Mouse (Mus musculus) NIH3T3 (cell line): ENCODE measurements around the gene Gm42674.

Experiments used
- DNase-seq: peaks from one replicate; pipeline ENCODE4 v3.0.0-alpha.2; 2012; ENCODE audit warnings: low read depth

Gm42674 gene

DNA sequence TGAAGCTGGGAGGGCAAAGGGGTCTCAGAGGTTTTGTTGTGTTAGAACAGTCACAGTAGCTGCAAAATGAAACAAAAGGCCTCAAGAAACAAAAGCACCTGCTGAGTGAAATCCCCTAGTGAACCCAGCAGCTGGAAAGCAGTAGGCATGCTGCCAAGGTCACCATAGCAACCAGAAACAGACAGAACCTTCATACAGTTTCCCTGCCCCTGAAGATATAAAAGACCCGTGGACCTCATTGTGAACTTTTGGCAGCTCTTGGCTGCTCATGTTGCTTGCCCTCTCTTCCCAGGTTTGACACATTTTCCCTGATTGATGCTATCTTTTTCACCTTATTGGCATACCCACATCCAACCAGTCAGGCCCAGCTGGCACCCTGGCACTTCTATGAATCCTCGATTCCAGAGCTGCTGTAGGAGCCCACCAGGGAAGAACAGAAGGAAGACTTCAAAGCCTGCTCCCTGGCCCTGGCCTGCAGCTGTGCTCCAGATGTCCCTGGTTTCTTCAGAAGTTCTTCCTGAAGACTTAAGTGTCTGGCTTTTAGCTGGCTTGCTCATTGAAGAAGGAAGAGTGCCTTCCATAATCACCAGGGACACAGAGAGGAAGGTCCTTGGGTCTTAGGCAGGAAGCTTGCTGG, 21.8 kb downstream of the Gm42674 start:
- DNase-seq, result peak; percentile 56

DNA sequence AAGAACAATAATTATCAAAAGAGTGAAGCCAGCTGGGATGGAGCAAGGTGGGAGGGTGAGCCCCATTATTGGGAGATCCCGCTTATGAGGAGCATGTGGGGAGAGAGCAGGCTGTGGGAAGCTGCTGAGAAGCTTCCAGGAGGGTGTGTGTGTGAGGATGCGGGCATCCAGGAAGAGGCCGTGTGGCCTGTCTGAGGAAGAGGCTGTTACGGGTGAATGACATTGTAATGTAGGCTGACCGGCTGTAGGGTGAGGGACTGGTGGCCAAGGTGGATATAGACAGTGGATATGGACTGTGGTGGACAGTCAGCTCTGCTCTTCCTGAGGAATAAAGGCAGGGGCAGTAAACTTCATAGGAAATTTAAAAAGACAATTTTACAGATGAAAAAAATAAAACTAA, 23.8 kb downstream of the Gm42674 start:
- no peak for DNase-seq

DNA sequence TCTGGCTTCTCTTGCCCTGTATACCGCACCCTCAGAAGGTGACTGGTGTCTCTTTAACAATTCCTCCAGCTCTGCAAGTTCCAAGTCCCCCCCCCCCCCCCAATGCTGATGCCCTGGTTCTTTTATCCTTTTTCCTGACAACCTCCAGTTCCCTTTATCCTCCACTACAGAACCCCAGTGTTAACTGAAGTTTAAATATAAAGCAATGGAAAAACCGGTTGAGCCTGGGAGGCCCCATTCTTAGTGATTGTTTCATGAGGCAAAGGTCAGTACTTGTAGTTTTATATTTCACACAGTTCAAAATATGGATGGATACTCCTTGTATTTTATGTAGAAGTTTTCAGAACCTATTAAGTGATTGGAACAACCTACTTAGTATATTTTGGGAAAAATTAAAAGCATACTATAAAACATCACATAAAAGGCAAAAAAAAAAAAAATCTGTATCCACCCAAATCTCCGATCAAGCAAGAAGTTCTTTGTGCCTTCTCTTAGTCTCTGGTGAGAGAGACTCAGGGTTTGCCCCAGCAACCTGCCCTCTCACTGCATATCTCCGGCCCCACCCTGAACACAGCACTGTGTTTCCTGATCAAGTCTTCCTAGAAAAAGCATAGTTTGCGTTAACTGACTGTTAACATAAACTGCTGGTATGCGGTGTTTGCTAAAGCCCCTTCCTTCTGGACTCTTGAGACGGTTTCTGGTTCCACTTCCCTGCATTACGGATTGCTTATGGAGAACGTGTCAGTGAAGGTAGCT, 24.7 kb downstream of the Gm42674 start:
- DNase-seq, result no peak

DNA sequence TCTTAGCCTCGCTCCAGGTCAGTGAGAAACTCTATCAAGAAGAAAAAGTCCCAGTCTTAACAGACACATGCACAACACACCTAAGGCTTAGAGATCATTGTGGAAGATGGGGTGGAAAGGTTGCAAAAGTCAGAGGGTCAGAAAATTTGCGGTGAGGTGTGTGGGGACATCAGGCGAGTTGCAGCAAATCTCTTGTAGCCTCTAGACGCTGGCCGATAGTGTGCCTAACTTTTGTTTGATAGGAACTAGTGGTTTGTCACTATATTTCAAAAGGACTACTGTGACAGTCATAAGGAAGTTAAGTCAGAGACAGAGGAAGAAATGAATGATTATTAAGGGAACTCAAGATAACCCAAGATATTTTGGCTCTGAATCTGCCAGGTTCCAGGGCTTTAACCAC, 25.7 kb downstream of the Gm42674 start:
- DNase-seq, result no peak

DNA sequence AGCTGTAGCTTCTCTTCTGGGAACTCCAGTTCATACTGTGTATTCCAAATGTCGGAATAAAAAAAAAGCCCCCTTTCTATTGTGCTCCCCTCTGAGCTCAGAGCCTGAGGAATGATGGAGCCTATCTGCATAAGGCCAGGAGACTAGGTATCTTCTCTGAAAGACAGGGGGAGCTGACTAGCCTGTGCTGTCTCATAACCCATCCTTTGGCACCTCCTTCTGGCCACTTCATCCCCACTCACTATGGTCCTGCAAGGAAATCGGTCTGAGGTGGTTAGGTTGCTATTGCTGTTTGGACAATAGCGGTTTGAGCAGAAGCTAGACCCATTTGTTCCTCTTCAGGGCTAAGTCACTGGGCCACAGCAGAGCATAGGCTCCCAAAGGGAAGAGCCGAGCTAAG, 26.1 kb downstream of the Gm42674 start:
- DNase-seq, result peak; percentile 80

DNA sequence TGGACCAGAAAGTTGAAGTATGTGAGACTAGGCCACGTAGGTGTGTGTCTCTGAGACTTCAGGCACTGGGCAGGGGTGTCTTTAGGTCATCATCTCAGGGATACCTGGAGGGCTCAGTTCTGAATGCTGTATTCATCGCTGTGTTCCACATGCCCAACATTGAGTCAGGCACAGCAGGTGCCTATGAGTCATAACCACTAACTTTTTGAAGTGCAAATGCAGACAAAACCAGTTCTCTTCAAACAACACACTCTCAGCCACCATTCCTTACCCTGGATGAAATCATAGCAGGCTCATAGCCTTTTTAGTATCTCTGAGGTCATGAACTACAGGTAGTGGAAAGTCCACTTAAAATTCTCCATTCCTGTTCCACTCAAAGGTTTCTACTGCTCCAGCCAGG, 27.6 kb downstream of the Gm42674 start:
- DNase-seq, result no peak

DNA sequence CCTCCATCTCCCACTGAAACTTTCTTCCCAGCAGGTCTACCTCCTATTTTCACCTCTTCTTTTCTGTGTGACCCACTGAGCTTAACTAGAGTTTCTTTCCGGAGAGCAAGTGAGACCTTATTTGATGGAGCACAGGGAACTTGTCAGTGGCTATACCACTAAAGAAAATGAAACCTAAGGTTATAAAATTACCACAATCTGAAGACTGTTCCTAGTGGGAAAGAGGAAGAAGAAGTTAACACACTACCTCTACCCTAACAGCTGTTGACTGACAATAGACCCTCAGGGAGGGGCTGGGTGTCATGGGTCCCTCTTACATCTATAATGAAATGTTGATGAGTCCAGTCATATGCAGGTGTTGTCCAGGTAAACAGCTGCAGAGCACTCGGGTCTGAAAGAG, 30.3 kb downstream of the Gm42674 start:
- DNase-seq, result no peak

DNA sequence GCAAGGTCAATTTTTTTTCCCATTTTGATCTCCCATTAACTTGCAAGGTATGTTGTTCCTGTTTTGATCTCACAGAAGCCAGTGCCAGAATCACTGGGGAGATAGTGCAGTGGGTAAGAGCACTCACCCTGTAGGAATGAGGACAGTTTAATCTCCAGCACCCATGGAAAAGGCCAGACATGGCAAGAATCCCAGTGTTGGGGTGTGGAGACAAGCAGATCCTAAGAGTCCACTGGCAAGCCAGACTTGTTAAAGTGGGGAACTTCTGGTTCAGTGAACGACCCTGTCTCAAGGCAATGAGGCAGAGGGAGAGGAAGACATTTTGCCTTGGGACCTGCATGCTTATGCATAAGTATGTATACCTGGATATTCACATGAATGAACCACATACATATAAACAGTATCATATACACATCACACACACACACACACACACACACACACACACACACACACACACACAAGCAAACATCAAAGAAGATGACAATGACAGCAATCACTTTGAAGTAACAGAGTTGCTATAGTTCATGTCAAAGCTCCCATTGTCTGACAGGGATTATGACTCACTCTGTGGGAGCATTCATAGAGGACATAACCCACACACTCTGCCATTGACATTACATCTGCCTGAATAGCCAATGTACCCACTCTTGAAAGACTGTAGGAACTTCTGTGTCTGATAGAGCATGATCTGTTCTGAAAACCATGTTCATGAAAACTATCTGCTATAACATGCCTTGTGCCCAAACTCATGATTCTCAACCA, 37.0 kb downstream of the Gm42674 start:
- DNase-seq, result peak; percentile 31

DNA sequence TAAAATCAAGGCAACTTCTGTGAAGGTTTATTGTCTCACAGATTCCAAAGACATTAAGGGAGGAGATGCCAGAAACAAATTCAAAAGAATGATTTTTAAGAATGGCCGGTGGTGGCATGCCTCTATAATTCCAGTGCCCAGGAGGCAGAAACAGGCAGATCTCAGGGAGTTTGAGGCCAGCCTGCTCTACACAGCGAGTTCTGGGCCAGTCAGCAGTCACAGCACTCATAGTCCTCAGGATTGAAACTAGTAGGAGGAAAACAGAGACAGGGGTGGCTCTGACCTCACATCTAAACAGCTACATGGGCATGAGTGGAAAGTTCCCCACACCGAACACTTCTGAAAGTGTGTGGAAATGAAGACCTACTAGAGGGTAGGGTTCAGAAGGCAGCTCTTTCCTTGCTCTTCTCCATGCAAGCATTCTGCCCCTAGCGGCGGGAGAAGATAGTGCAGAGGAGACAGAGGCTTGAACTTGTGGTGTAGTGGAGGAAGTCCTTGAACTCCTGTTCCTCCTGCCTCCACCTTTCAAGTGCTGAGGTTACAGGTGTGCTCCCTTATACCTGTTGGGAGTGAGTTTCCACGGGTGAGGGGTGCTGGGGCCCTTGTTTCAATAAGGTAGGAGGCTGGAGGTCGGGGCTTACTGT, 37.9 kb downstream of the Gm42674 start:
- DNase-seq, result peak; percentile 28

DNA sequence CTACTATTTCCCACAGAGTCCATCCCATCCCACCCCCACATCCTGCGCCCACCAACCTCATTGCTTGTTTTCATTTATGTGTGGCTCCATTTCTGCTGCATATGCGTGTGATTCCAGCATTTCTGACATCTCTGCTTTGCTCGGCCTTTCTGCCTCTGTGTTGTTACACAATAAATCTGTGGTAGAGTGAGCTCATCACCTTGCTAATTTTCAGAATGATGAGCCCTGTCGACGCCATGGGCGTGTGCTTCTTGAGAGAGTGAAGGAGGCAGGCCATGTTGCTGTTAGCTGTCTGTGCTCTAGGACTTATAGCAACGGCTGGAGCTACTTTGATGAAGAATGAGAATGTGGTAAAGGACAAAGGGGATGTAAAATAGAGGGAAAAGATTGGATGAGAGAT, 39.3 kb downstream of the Gm42674 start:
- DNase-seq, result peak; percentile 65

DNA sequence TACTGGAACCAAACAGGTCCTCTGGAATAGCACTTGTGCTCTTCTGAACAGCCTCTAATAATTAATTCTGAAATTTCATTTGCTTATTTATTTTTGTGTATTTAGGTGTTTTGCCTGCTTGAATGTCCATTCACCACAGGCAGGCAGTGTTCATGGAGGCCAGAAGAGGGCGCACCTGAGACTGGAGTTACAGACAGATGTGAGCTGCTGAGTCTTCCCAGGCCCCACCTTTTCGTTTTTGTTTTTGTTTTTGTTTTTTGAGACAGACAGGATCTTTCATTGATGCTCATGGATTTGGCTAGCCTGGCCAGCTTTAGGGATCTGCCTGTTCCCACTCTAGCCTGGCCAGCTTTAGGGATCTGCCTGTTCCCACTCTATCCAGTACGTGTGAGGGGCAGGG, 42.5 kb downstream of the Gm42674 start:
- peak; percentile 74 for DNase-seq

DNA sequence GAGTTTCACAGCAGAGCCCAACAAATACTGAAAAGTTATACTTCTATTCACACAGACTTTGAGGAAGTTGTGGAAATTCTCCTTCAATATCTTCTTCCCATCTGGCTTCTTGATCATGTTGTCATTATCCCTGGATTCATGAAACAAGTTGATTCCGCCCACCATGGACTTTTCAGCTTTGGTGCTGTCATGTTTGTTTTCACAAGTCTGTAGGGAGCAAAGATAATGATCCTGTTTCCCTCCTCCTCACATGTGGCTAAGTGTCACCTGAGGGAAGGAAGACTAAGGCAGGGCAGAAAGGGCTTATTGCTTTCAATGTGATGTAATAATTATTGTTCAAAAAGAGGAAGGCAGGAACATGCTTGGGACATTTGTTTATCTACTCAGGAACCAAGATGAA, 45.6 kb downstream of the Gm42674 start:
- no peak for DNase-seq

DNA sequence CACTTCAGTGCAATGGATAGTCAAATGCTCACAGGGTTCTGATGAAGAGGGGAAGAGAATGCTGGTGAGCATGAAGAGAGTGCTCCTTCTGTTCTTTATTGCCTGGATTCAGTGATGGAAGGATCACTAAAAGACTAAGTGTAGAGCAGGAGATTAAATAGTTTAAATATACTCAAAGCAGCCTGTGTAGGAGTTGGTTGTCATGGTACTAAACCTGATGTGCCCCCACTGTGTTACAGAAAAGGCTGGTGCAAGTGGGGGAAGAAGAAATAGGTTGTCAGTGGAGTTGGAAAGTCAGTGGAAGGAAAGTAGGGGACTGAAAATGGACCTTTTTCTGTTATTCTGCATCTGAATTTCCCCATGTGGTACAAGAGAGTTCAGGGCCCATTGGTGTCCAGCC, 47.3 kb downstream of the Gm42674 start:
- DNase-seq, result no peak

DNA sequence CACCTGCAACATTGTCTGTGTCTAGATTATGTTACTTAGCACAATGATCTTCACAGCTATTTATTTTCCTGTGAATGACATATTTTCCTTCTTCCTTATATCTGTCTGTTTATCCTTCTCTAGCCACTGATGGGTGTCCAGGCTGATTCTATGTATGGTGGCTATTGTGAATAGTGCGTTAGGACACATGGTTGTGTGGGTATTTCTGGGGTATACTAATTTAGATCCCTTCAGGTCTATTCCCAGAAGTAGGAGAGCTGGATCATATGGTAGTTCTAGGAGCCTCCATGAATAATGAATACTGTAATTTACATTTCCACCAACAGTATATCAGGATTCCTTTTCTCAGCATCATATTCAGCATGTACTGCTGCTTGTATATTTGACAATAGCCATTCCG, 48.1 kb downstream of the Gm42674 start:
- no peak for DNase-seq

DNA sequence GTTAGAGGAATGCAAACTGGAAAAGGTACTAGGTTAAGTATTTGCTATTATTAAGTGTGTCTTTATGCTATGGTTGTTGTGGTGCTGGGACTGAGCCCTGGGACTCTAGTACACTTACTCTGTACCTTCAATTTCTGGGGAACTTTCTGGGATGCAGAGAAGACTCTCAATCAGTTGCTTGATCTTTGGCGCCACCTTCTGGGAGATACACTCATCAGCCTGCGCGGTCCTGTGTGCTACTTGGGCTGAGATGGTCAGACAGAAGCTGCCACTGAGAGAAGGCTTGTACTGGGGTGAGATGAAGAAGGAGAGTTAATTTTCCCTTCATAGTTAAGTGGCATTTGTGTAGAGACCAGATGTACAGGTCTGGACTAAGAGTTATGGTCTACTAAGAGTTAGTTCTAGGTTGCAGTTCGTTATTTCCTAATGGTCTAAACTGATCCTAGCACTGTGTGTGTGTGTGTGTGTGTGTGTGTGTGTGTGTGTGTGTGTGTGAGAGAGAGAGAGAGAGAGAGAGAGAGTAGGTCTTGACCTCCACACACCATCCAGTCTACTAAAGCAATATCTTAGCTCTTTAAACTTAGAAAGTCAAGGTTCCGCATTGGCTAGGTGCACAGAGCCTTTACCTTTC, 51.3 kb downstream of the Gm42674 start:
- peak; percentile 93 for DNase-seq

DNA sequence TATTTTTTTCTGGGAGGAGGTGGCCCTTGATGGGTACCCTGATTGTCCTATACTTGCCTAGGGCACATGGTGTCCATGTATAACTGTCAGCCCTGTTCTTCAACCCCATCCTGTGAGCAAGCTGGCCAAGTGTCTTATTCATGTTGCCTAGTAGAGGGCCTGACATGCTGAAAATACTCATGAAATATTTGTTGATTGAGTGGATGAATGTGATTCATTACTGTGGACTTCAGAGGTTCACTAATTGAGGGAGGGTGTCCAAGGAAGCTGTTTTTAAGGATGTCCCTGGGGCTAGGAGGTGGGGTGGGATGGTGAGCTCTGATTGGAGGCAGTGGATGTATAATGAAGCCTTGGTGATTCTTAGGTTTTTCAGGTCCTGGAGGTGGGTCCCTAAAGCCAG, 52.0 kb downstream of the Gm42674 start, which contains the start of gene S100a7a:
S100a7a (plus strand) TSS at position 301 of the 400 bp plus-strand sequence.
- no peak for DNase-seq
